Mouse (Mus musculus) frontal cortex, postnatal 10 days (tissue): Measurements from ENCODE around the gene Slc22a12.

Experiments
- DNase-seq, 2 experiments: peaks; one replicate each; pipeline ENCODE4 v3.0.0; 2022; ENCODE audit warnings: low spot score in 2 of 2, mixed read lengths in 1 of 2

Slc22a12 gene

DNA sequence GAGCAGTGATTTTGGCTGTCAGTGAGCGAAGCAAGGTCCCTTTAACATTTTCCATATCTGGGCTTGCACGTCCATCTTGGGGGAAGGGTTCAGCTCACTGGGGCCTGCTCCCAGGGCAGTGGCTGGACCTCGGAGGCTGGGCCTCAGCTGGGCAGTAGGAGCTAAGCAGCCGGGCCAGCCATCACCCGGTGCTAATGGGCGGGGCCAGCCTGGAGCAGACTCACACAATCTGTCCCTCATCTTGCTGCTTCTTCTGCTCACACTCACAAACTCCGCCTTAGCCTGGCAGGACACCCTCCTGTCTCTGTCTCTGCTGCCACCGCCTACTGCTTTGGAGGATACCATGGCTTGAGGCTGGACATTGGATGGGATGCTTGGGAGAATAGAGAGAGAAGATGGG lies 26.7 kb downstream of the Slc22a12 start:
- DNase-seq, result no peak

DNA sequence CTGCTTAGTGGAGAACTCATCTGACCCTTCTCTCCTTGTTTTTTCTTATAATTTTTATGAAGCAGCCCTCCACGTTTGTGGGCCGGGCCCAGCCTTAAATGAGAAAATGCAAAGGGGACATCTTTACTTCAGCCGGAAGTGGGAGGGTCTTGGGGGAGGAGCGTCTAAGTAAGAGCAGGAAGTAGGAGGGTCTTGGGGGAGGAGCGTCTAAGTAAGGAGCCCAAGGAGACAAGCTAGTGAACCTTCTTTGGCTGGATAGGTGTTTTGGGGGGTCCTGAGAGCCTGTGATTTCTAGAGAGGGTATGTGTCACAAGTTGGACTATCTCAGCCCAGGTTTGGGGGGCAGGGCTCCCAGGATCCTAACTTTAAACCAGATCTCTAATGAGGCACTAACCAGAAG lies 27.4 kb downstream of the Slc22a12 start:
- no peak for DNase-seq

- no peak for DNase-seq
Measured at GRCm38 (mm10) chr19:6514940-6515339, 27.9 kb downstream of the Slc22a12 start.

GRCm38 (mm10) chr19:6513389-6514139 lies 29.3 kb downstream of the Slc22a12 start:
- DNase-seq, result no peak

DNA sequence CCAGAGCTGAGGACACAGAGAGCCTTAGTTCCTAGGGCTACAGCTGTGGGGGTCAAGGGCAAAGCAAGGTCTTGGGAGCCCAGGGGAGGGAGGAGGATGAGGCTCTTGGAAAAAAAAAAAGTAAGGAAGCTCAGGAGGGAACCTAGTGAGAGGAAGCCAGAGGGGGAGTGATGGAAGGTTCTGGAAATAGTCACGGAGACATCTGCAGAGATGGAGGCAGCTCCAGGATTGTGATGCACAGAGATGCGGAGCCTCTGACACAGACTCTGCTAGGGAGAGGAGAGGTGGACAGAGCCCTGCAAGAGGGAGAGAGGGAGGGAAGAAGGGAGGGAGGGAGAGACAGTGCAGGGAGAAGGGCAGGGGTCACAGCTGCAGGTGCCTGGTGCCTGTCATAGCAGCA lies 32.3 kb downstream of the Slc22a12 start:
- no peak for DNase-seq

DNA sequence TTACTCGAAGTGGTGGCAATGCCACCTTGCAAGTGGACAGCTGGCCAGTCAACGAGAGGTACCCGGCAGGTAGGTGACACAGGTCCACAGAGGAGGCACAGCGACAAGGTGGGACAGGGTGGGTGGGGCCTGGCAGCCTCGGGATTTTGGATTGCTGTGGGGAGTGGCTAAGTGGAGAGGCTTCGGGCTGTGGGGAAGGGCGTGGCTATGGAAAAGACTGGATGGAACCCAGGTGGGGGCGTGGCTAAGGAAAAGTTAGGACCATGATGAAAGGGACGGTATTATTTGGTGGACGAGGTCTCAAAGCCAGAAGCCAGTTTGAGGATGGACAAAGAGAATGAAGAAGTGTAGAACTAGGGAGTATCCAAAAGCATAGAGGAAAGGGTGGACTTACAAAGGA lies 33.0 kb downstream of the Slc22a12 start:
- DNase-seq, result no peak

DNA sequence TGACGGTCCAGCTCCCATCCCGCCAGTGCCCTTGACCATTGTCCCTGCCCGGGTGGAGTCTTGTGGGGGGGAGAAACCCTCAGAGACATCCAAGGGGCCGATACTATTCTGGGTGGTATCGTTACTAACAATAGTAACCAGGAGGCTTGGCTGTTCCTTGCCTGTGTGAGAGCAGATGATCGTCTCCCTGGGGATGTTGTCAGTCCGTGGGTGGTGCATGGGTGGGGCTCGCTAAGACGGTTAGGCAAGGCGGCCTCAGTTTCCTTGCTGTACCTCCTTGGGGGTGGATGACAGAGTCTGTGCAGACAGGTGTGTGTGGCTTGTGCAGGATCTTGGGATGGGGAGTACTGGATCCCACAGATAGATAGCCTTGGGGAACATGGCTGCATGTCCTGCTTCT lies 35.4 kb downstream of the Slc22a12 start:
- DNase-seq, result no peak

DNA sequence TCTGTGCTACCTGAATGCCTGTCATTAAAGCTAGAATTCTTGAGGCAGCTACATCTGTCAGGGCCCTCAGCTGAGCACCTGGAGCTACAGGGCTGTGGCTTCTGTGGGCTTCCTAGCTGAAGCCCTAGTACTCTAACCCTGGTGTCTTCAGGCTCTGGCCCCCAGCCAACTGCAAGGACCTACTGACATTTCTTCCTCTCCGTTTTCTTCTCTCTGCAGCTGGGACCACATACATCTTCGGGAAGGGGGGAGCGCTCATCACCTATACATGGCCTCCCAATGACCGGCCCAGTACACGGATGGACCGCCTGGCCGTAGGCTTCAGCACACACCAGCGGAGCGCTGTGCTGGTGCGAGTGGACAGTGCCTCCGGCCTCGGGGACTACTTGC lies 38.2 kb downstream of the Slc22a12 start:
- no peak for DNase-seq

GRCm38 (mm10) chr19:6503926-6504655 lies 38.7 kb downstream of the Slc22a12 start:
- peak; percentile 62 to 64 for DNase-seq

DNA sequence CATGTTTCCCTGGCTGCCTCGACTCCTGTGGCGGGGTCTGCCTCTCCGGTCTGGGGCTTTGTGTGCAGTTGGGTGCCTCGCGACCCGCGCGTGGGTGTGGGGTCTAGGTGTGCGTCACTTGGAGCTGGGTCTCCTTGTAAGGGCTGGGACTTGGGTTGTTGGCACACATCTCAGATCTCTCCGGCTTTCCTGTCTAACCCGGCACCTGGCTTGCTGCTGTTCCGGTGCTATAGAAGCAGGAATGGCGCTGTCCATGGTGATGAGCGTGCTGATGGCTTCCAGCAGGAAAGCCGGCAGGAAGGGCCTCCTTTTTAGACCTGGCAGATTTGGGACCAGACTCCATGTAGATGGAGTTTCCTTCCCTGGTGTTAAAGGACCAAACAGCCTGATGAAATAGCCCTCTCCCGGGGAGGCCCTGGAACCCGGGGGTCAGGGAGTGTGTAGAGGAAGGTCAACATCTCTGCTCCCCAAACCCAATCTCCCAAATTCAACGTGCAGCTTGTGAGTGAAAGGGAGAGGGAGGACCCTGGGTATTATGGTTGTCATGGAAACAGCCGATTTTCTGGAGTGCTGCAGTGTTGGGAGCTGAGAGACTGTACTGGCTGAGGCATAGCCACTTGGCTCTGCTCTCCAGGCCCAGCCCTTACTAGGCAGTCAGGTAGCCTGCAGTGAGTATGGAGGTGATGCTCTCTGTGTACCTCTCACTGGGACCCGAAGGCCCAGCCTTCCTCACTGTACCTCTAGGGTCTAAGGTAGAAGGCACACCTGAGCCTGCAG lies 40.1 kb downstream of the Slc22a12 start:
- peak in 1 of 2 experiments; percentile 64 for DNase-seq

GRCm38 (mm10) chr19:6502035-6502541 lies 40.7 kb downstream of the Slc22a12 start:
- DNase-seq, result peak; percentile 75 to 78

DNA sequence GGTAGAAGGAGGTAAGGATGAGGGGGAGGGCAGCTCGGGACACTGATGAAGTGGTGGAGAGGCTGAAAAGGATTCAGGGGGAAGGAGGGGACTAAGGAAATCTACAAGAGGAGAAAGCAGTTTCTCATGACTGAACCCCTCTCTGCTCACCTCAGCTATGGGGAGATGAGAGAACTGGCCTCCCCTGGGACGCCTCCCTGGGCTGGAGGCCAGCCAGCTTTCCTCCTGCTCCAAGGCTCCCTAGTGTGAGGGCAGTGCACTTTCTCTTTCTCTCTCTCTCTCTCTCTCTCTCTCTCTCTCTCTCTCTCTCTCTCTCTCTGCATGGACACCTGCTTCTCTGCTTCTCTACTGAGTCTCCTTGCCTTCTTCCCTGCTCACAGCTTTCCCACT lies 42.2 kb downstream of the Slc22a12 start:
- DNase-seq, result no peak

DNA sequence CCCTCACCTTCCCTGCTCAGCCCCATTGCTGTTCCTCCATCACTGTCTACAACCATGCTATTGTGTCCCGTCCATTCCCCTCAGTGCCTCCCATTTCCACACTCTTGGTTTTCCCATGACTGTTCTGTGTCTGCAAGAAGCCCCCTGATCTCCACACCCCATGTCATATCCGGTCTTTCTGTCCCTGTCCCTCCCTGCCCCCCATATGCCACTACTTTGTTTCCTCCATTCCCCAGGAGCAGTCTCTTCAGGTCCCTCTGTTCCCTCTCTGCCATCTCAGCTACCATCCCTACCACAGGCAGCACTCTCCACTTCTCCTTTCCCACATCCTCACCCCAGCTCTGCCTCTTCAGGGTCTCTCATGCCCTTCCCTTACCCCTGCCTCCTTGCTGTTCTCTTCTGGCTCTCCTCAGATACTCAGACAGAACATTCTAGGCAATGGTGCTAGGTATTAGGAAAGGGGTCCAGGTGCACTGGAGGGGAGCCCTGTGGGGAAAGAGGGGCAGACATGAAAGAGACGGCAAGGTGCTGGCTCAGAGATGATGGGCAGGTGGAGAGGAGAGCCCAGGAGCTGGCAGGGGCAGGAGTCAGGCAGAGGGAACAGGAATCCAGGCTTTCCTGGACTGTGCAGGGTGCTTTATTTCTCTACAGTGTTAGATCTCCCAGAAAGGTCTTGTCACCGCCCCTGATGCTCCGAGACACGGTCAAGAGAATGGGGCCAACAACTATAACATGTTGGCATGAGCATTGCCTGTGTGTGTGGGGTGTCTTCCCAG lies 42.8 kb downstream of the Slc22a12 start:
- no peak for DNase-seq

DNA sequence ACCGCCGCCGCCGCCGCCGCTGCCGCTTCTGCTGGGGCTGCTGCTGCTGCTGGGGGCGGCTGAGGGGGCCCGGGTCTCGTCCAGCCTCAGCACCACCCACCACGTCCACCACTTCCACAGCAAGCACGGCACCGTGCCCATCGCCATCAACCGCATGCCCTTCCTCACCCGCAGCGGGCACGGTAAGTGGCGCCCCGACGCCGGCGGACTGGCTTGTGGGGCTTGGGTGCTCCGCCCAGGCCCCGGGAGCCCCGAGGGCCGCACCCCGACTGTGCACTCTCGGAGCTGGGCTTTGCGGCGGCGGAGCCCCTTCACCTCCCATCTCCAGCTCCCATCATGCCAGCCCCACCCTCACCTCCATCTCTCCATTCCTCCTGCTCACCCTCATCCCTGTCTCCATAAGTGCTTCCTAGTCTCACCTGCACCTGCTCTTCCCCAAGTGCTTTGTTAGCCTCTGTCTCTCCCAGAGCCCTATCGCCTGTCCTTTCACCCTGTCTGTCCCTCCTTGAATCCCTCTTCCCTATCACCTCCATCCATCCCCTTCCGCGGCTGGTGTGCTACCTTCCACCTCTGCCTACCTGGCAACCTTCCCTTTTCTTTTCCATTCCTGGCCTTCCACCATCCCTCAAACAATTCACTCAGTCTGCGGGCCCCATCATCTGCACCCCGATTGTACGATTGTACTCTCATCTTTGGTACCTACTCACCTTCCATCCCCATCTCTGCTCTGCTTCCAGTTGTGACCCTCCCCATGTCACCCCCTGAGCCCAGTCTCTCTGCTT lies 44.3 kb downstream of the Slc22a12 start:
- DNase-seq, result no peak

- DNase-seq, result no peak
Measured at GRCm38 (mm10) chr19:6497803-6498202, 45.0 kb downstream of the Slc22a12 start.

DNA sequence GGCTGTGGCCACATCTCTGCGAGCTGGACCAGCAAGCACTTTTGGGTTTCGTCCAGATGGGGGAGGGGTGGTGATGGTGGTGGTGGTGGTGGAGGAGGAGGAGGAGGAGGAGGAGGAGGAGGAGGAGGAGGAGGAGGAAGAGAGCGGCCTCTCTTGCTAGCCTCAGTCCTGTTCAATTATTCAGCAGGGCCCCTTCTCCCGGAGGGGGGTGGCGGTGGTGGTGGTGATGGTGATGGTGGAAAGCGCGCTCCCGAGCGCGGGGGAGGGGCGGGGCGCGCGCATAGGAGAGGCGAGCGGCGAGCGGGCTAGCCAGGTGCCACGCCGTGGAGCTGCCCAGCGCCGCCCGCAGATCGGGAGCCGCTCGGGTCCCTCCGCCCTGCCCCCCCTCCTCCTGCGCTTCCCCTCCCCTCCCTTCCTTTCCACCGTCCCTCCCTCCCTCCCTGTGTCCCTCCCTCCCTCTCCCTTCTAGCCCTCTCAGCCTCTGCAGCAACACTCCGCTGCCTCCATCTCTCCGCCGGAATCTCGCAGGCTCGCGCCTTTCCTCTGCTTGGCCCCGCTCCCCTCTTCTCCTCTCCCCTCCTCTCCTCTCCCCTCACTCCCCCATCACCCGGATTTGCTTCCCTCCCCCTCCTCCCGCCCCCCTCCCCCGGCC lies 45.6 kb downstream of the Slc22a12 start:
- peak; percentile 78 to 79 for DNase-seq

DNA sequence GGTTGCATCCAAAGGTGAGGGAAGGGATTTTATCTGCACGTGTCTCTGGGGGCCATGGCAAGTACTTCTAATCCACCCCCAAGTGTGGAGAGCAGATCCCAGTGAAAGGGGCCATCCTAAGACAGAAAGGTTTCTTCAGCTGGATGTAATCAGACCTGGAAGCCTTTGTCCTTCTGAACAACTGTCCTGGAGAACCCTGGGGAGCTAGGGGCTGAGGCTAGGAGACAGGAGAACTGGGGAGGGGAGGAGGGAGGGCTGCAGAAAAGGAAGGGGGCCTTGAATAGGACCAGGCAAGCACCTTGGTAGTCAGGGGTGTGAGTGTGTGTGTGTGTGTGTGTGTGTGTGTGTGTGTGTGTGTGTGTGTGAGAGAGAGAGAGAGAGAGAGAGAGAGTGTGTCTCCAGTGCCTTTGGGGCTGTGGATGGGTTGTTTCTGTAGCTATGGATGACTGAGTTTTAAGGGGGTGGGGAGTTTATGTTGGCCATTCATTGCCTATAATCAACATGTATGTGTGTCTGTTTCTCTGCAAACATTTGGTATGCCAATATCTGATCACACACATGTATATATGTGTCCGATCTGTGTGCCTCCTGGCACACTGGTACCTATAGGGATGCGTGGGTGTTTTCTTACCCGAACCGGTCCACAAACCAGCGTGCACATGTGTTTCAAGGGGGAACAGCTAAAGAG lies 46.2 kb downstream of the Slc22a12 start:
- DNase-seq, result no peak

DNA sequence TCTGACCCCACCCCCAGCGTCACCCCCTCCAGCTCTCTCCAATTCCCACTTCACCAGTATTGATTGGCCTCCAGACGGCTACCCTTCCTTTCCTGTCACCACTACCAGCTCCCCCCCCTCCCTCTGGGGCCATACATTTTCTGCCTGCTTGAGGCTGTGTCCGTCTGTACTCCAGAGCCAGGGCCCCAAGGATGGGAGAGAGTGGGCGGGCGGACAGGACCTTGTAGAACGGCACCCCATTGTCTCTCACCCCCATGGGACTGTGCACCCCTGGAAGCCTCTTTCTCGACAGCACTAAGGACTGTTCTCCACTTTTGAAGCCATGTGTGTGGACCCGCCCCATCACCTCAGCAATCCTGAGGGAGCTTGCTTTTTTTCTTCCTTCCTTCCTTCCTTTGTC lies 47.1 kb downstream of the Slc22a12 start:
- no peak for DNase-seq

GRCm38 (mm10) chr19:6494504-6495170 lies 48.2 kb downstream of the Slc22a12 start:
- DNase-seq, result no peak
